Comparison of ENCODE assay signal across 8 mouse cellular contexts in the genomic region with DNA sequence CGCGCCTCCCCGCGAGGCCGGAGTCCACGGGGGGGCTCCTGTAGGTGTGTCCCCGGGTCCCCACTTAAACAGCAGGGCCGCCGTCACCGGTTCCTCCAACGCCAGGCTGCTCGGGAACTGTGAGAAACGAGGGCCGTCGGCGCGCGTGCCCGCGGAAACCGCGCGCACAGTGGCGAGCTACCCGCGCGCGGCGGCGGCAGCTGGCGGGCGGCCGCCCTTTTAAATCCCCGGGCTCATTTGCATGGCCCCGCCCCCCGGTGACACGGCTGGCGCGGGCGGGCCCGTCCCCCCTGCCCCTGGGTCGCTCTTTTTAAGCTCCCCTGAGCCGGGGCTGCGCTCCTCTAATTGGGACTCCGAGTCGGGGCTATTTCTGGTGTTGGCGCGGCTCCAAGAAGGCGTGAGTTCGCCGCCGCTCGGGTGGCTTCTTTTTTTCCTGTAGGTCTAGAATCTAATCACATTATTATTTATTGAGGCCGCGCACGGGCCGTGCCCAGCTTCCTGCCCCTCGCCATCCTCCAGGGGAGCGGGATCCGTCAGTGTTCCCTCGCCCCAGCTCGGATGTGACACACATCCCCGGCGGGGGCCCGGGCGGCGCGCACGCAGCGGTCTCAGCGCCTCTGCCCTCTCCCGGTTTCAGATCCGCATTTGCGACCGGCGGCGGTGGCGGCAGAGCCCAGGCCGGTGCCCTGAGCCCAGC. TPM values are rescaled to one million over a fixed set of nuclear protein-coding genes. Genes with fewer than 3 reads are reported as not detected.
DNase-seq lines count a peak whose midpoint lies in the region; ATAC-seq and TF ChIP-seq lines count a peak whose summit lies in the region.

A gene (plus strand): TSS at position 183 of the 697 bp plus-strand sequence.

- under 1% methylated on average over 74 of the region's 79 CpGs for WGBS in forebrain, embryonic 13.5 days
- under 1% methylated on average over 79 of the region's 79 CpGs for WGBS in heart, postnatal 0 days
- WGBS in lung, embryonic 14.5 days = under 1% methylated on average over 79 of the region's 79 CpGs

- peak; percentile 95 for DNase-seq in MEL (ENCODE audit: low read depth, low spot score)
- peak; percentile 85 for DNase-seq in c-Kit-positive CD71-positive TER-119-positive erythroid progenitor cells, embryonic 14.5 days (ENCODE audit: low spot score)
- peak; percentile 79 for DNase-seq in heart, postnatal 0 days (ENCODE audit: low spot score)
- peak; percentile 91 to 95 for DNase-seq in kidney, postnatal 4 days
- DNase-seq in lung, embryonic 14.5 days = peak; percentile 96
- DNase-seq in thymus, postnatal 10 days (ENCODE audit: low spot score in 2 of 2) = peak; percentile 88 to 97

- H3K79me2 ChIP-seq in MEL (ENCODE audit: control insufficient read depth, insufficient read depth, low read length, poor library complexity) = peaks cover 53% of the 10 kb centered on the region

- peak within 1 kb of the TSS; percentile 99 for H3K9ac ChIP-seq in MEL (ENCODE audit: control insufficient read depth, low read depth, low read length, poor library complexity, severe bottlenecking)
- H3K9ac ChIP-seq in forebrain, embryonic 13.5 days = peak within 1 kb of the TSS; percentile 95
- H3K9ac ChIP-seq in heart, postnatal 0 days (replicated peaks; ENCODE audit: low read depth, low read length) = peak within 1 kb of the TSS; percentile 83
- H3K9ac ChIP-seq in lung, embryonic 14.5 days = peak within 1 kb of the TSS; percentile 79

- H3K4me2 ChIP-seq in forebrain, embryonic 13.5 days = peak within 1 kb of the TSS; percentile 85
- peak within 1 kb of the TSS; percentile 96 for H3K4me2 ChIP-seq in heart, postnatal 0 days (ENCODE audit: low read depth, low read length)
- peak within 1 kb of the TSS; percentile 89 for H3K4me2 ChIP-seq in lung, embryonic 14.5 days

- TF ChIP-seq EP300 in MEL (IDR thresholded peaks at IDR 0.05; ENCODE audit: low read depth in 1 of 2, low read length in 2 of 2) = no peak; a peak in 1 of 4 replicates
- TF ChIP-seq EP300 in heart, postnatal 0 days (IDR thresholded peaks at IDR 0.05; ENCODE audit: low read depth) = 0 out of 2 replicates have a peak, but pooled peaks have one; percentile 27

- peaks cover 0 to 26% of the 10 kb centered on the region in 2 experiments for H3K4me1 ChIP-seq in MEL (ENCODE audit: control insufficient read depth in 1 of 2, insufficient read depth in 2 of 2, low read length in 2 of 2)
- peaks cover 48% of the 10 kb centered on the region for H3K4me1 ChIP-seq in forebrain, embryonic 13.5 days
- H3K4me1 ChIP-seq in heart, postnatal 0 days (ENCODE audit: control insufficient read depth, insufficient read depth) = peaks cover 20% of the 10 kb centered on the region
- H3K4me1 ChIP-seq in lung, embryonic 14.5 days (ENCODE audit: insufficient read depth) = peaks cover 13% of the 10 kb centered on the region; the same call in 1 of the 2 replicates

- H3K9me3 ChIP-seq in MEL (replicated peaks; ENCODE audit: insufficient read depth, low read length) = no peaks in the 10 kb centered on the region
- no peaks in the 10 kb centered on the region for H3K9me3 ChIP-seq in forebrain, embryonic 13.5 days (replicated peaks)
- no peaks in the 10 kb centered on the region for H3K9me3 ChIP-seq in heart, postnatal 0 days (replicated peaks; ENCODE audit: control insufficient read depth, low read length)
- H3K9me3 ChIP-seq in lung, embryonic 14.5 days (ENCODE audit: low read depth, low read length) = no peaks in the 10 kb centered on the region

- peak; percentile 99 to 100 for TF ChIP-seq POLR2A in MEL (IDR thresholded peaks at IDR 0.05; ENCODE audit: control insufficient read depth in 1 of 2, insufficient read depth in 1 of 2, low read depth in 1 of 2, low read length in 2 of 2, poor library complexity in 1 of 2)

- H3K27me3 ChIP-seq in MEL (ENCODE audit: control insufficient read depth in 1 of 2, insufficient read depth in 2 of 2, low read length in 2 of 2) = no peaks in the 10 kb centered on the region
- H3K27me3 ChIP-seq in forebrain, embryonic 13.5 days = no peaks in the 10 kb centered on the region; the same call in 1 of the 2 replicates
- no peaks in the 10 kb centered on the region for H3K27me3 ChIP-seq in heart, postnatal 0 days (ENCODE audit: control insufficient read depth, insufficient read depth, low read length)
- H3K27me3 ChIP-seq in lung, embryonic 14.5 days (ENCODE audit: insufficient read depth, low read length) = no peaks in the 10 kb centered on the region

- no peak for TF ChIP-seq RAD21 in MEL (IDR thresholded peaks at IDR 0.05; ENCODE audit: low read depth, low read length)

- peak in 1 of 3 experiments; percentile 7; a peak in 1 of 6 replicates for TF ChIP-seq CTCF in MEL (IDR thresholded peaks at IDR 0.05 in 2 of 3, conservative IDR thresholded peaks at IDR 0.05 in 1 of 3; ENCODE audit: control insufficient read depth in 1 of 3, insufficient read depth in 1 of 3, low read depth in 2 of 3, low read length in 3 of 3, poor library complexity in 1 of 3, severe bottlenecking in 1 of 3)
- no peak for TF ChIP-seq CTCF in heart, postnatal 0 days (IDR thresholded peaks at IDR 0.05; ENCODE audit: low read depth)
- no peak for TF ChIP-seq CTCF in lung, embryonic 14.5 days (IDR thresholded peaks at IDR 0.05; ENCODE audit: low read depth)

- H3K4me3 ChIP-seq in MEL (ENCODE audit: control insufficient read depth in 1 of 2, insufficient read depth in 1 of 2, low read depth in 2 of 2, low read length in 2 of 2) = peak within 1 kb of the TSS; percentile 61 to 95
- peak within 1 kb of the TSS; percentile 78 for H3K4me3 ChIP-seq in forebrain, embryonic 13.5 days
- H3K4me3 ChIP-seq in heart, postnatal 0 days (ENCODE audit: low read depth, low read length) = peak within 1 kb of the TSS; percentile 81
- peak within 1 kb of the TSS; percentile 82 for H3K4me3 ChIP-seq in lung, embryonic 14.5 days (ENCODE audit: low read depth, low read length)

- ATAC-seq in forebrain, embryonic 13.5 days = peak; percentile 79
- peak; percentile 82 for ATAC-seq in heart, postnatal 0 days (ENCODE audit: insufficient read depth, low read depth)
- ATAC-seq in lung, embryonic 14.5 days (ENCODE audit: insufficient read depth) = peak; percentile 74
- ATAC-seq in neutrophil, adult 5-6 weeks (ENCODE audit: extremely low read depth, insufficient number of reproducible peaks, low FRiP score, poor library complexity, severe bottlenecking) = peak; percentile 30

- H3K36me3 ChIP-seq in MEL (ENCODE audit: control insufficient read depth in 1 of 2, insufficient read depth in 2 of 2, low read length in 2 of 2) = peaks cover 3 to 16% of the 10 kb centered on the region in 2 experiments
- peaks cover 12% of the 10 kb centered on the region for H3K36me3 ChIP-seq in forebrain, embryonic 13.5 days (ENCODE audit: poor library complexity, severe bottlenecking)
- no peaks in the 10 kb centered on the region for H3K36me3 ChIP-seq in heart, postnatal 0 days (replicated peaks; ENCODE audit: control insufficient read depth, insufficient read depth, low read length)
- peaks cover 14% of the 10 kb centered on the region for H3K36me3 ChIP-seq in lung, embryonic 14.5 days (ENCODE audit: insufficient read depth)

- peak within 1 kb of the TSS; percentile 95 for H3K27ac ChIP-seq in MEL (ENCODE audit: control insufficient read depth, low read depth, low read length)
- peak within 1 kb of the TSS; percentile 97 for H3K27ac ChIP-seq in forebrain, embryonic 13.5 days
- H3K27ac ChIP-seq in heart, postnatal 0 days (ENCODE audit: low read depth) = peak within 1 kb of the TSS; percentile 86
- H3K27ac ChIP-seq in lung, embryonic 14.5 days (ENCODE audit: low read depth) = peak within 1 kb of the TSS; percentile 96

TF ChIP-seq in MEL, 35 proteins besides CTCF, POLR2A, EP300 and RAD21:
- TF ChIP-seq SIN3A (IDR thresholded peaks at IDR 0.05; ENCODE audit: low read length) (peak; percentile 61), POLR2AphosphoS2 (IDR thresholded peaks at IDR 0.05; ENCODE audit: low read length) (peak; percentile 99), TCF12 (IDR thresholded peaks at IDR 0.05; ENCODE audit: low read depth, low read length) (peak; percentile 60), ZMIZ1 (IDR thresholded peaks at IDR 0.05; ENCODE audit: low read depth, low read length) (peak; percentile 100), RCOR1 (IDR thresholded peaks at IDR 0.05; ENCODE audit: low read depth, low read length) (no peak), NRF1 (IDR thresholded peaks at IDR 0.05; ENCODE audit: insufficient read depth, low read depth, low read length, poor library complexity, severe bottlenecking) (0 out of 2 replicates have a peak, but pooled peaks have one; percentile 9), CHD1 (IDR thresholded peaks at IDR 0.05; ENCODE audit: low read depth, low read length) (peak; percentile 77; the same call in 1 of the 2 replicates), NELFE (IDR thresholded peaks at IDR 0.05; ENCODE audit: low read depth, low read length) (peak; percentile 100), BHLHE40 (IDR thresholded peaks at IDR 0.05; ENCODE audit: borderline replicate concordance, low read depth, low read length) (no peak; the same call in 1 of the 2 replicates), TAL1 (IDR thresholded peaks at IDR 0.05; ENCODE audit: low read length) (no peak), MAZ (IDR thresholded peaks at IDR 0.05; ENCODE audit: low read depth, low read length) (peak; percentile 75; the same call in 1 of the 2 replicates), MAX (IDR thresholded peaks at IDR 0.05; ENCODE audit: low read length) (no peak), E2F4 (IDR thresholded peaks at IDR 0.05; ENCODE audit: borderline replicate concordance, low read depth, low read length) (no peak), MXI1 (IDR thresholded peaks at IDR 0.05; ENCODE audit: low read depth, low read length) (no peak; the same call in none of the 2 replicates), MEF2A (IDR thresholded peaks at IDR 0.05; ENCODE audit: extremely low read depth, insufficient replicate concordance, low read depth, low read length, poor library complexity, severe bottlenecking) (0 out of 2 replicates have a peak, but pooled peaks have one; percentile 46), TBP (IDR thresholded peaks at IDR 0.05; ENCODE audit: low read depth, low read length) (peak; percentile 96), ETS1 (IDR thresholded peaks at IDR 0.05; ENCODE audit: low read depth, low read length) (peak; percentile 59; the same call in 1 of the 2 replicates), MYB (IDR thresholded peaks at IDR 0.05; ENCODE audit: low read depth, low read length) (no peak)

RNA-seq across cellular contexts. Expression of the gene that starts here (rescaled TPM):
- 96.0 and 106 TPM in 2 replicates for total RNA-seq in MEL (2012; rRNA removed)
- 100 to 1,000 TPM in 1 of 2 experiments, not detected in 1; 112 TPM for polyA plus RNA-seq in MEL (2012; ENCODE audit: insufficient read depth in 1 of 2, insufficient read length in 2 of 2, low read depth in 1 of 2, low replicate concordance in 2 of 2, missing spikeins in 1 of 2)
- polyA plus RNA-seq in forebrain, embryonic 13.5 days (2015; fragmentation: Nextera tagmentation; extraction: Ambion mirVana) = 147 and 165 TPM in 2 replicates
- 108 TPM in 2 replicates for total RNA-seq in heart, postnatal 0 days (2014; rRNA removed; ENCODE audit: low replicate concordance)
- 56.7 and 59.7 TPM in 2 replicates for polyA plus RNA-seq in heart, postnatal 0 days (2015; fragmentation: Nextera tagmentation; extraction: Ambion mirVana)
- polyA plus RNA-seq in lung, embryonic 14.5 days (2014; fragmentation: Nextera tagmentation; extraction: Ambion mirVana) = 295 and 329 TPM in 2 replicates
- total RNA-seq in neutrophil, adult 5-6 weeks (2017) = 29.8 and 34.0 TPM in 2 replicates

Comparison
In these comparisons a context has a peak if more than half of its experiments do, and no peak if none do; other contexts are left out.
1. Peak in every context shown above with its lines: DNase-seq, ATAC-seq, H3K4me3 ChIP-seq and H3K27ac ChIP-seq.
2. ATAC-seq: peak in every context shown above with its lines; median percentile 82 in heart, postnatal 0 days; 79 in forebrain, embryonic 13.5 days; 74 in lung, embryonic 14.5 days; 30 in neutrophil, adult 5-6 weeks.